Mouse (Mus musculus) brain, embryonic 14.5 days (tissue): ENCODE measurements around the gene Itsn2.

ENCODE experiments used
- CTCF ChIP-seq: fragments of 200-500 bp; IDR thresholded peaks from 2 replicates; pipeline ENCODE4 v1.5.1; 2012; ENCODE audit warnings: inconsistent platforms, mild to moderate bottlenecking, moderate library complexity, borderline replicate concordance; ENCODE audit not compliant: insufficient read depth, insufficient read length; ENCODE audit errors: extremely low read depth
- POLR2A ChIP-seq: fragments of 200-500 bp; IDR thresholded peaks from 2 replicates; pipeline ENCODE4 v1.6.1; 2012; ENCODE audit warnings: mild to moderate bottlenecking, inconsistent platforms, borderline replicate concordance; ENCODE audit not compliant: poor library complexity, insufficient read depth, insufficient read length, severe bottlenecking; ENCODE audit errors: extremely low read depth

DNA sequence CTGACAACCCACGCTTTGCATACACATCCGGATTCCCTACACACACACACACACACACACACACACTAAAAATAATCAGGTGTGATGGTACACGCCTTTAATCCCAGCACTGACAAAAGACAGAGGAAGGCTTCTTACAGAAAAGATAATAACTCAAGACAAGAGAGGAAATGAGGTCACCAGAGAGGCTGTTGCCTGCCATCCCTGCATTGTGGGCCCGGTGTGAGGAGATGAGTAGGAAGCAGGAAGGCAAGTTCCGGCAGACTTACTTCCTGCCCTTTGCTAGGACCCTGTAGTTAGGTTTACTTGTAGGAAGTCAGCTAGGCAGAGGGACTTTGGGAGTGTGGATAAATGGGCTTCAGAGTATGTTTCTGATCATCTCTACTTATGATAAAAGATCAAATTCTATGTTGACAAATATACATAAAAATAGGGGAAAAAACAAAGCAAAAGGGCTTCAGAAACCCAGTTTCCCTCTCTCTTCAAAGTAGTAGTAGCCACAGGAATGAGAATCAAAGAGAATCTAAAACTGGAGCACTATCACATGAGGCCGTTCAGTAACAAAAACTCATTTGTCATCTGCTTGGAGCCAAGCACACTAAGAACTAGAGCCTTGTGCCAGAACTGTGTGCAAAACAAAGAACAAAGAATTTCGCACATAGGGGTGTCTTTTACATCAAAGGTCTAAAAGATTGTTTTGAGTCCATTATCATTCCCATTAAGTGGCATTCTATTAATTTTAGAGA is 72.7 kb downstream of the Itsn2 start:
- TF ChIP-seq POLR2A (no peak), CTCF (no peak)
